Mouse (Mus musculus): Measurements from ENCODE around the gene Dhx16. TPM values are rescaled to one million over a fixed set of nuclear protein-coding genes. Genes with fewer than 3 reads are reported as not detected.
A peak's percentile ranks its signal among the peaks of the same experiment; 100 is the strongest.

The Dhx16 gene
- 42.4 TPM for polyA plus RNA-seq (2012; fragmentation: generic; extraction: Trizol)
- long read RNA-seq, experiment 1, transcript Dhx16-201 (20 exons, 3,351 nt), result major isoform, 13 of 22 reads
- long read RNA-seq, experiment 1, partial matches to known transcripts, result 7 of 22 reads
- long read RNA-seq, experiment 1, other reads (novel, unspliced or antisense), result 2 of 22 reads
- long read RNA-seq, experiment 2, transcript Dhx16-201 (20 exons, 3,351 nt), result major isoform, 527 of 612 reads
- long read RNA-seq, experiment 2, partial matches to known transcripts, result 4 of 612 reads
- long read RNA-seq, experiment 2, other reads (novel, unspliced or antisense), result 81 of 612 reads

DNA sequence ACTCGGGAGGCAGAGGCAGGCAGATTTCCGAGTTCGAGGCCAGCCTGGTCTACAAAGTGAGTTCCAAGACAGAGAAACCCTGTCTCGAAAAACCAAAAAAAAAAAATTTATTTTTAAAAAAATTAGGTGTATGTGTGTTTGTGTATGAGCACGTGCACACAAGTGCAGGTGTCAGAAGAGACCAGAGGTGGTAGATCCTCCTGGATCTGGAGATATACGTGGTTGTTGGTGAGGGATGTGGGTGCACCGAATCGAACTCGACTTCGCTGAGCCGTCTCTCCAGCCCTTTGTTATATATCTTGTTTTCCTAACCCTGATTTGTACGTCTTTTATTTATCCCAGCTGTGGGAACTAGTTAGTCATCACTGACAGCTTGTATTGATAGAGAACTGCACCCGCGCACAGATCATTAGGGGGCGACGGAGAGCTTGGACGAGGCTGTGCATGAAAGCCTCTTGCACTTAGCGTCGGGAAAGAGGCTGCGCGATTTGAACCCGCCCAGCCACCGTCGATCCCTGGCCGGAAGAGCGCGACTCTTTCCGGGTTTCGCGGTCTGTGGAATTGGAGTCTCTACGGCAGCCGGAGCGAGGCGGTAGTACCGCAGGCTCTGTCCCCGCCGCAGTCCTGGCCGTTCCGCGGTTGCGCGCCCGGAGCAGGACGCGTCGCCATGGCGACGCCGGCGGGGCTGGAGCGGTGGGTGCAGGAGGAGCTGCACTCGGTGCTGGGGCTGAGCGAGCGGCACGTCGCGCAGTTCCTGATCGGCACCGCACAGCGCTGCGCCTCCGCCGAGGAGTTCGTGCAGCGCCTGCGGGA lies at the start of gene Dhx16:
Dhx16 (plus strand) TSS at position 575 of the 813 bp plus-strand sequence.
- TF ChIP-seq MAX (IDR thresholded peaks at IDR 0.05) (no peak), USF1 (IDR thresholded peaks at IDR 0.05; ENCODE audit: low read depth) (no peak), MYOD1 (IDR thresholded peaks at IDR 0.05; ENCODE audit: control insufficient read depth, insufficient read length, low read depth) (no peak), CEBPB (IDR thresholded peaks at IDR 0.05; ENCODE audit: low read depth) (no peak), CTCF (IDR thresholded peaks at IDR 0.05; ENCODE audit: control insufficient read depth, insufficient read depth, insufficient read length) (no peak), MYOG (IDR thresholded peaks at IDR 0.05; ENCODE audit: control insufficient read depth, extremely low read depth, insufficient read length) (no peak), FOSL1 (IDR thresholded peaks at IDR 0.05; ENCODE audit: insufficient read depth, low read length, poor library complexity, severe bottlenecking) (no peak)
- Histone ChIP-seq H3K36me3 (ENCODE audit: control insufficient read depth, insufficient read depth) (peaks cover 37% of the 10 kb centered on the region), H3ac (ENCODE audit: control insufficient read depth, insufficient read length, low read depth) (peak within 1 kb of the TSS; percentile 100)

GRCm38 (mm10) chr17:35832400-35833238 lies 47.0 kb upstream of the Dhx16 start:
- Histone ChIP-seq H3K79me2 (ENCODE audit: control insufficient read depth, insufficient read depth) (peaks cover 42% of the 10 kb centered on the region), H3K36me3 (ENCODE audit: control insufficient read depth, insufficient read depth) (peaks cover 41% of the 10 kb centered on the region), H3K4me3 (ENCODE audit: insufficient read depth, poor library complexity, severe bottlenecking) (no peak overlapping the region), H3ac (ENCODE audit: control insufficient read depth, insufficient read length, low read depth) (no peak overlapping the region), H3K79me3 (ENCODE audit: low read depth) (peaks cover 38% of the 10 kb centered on the region), H3K27me3 (ENCODE audit: control insufficient read depth, insufficient read depth, insufficient read length) (no peaks in the 10 kb centered on the region)
- TF ChIP-seq CTCF (IDR thresholded peaks at IDR 0.05; ENCODE audit: control insufficient read depth, insufficient read depth, insufficient read length) (no peak), MYOD1 (IDR thresholded peaks at IDR 0.05; ENCODE audit: control insufficient read depth, insufficient read length, low read depth) (no peak), MYOG (IDR thresholded peaks at IDR 0.05; ENCODE audit: control insufficient read depth, extremely low read depth, insufficient read length) (no peak), CEBPB (IDR thresholded peaks at IDR 0.05; ENCODE audit: low read depth) (no peak), USF1 (IDR thresholded peaks at IDR 0.05; ENCODE audit: low read depth) (no peak), FOSL1 (IDR thresholded peaks at IDR 0.05; ENCODE audit: insufficient read depth, low read length, poor library complexity, severe bottlenecking) (no peak), MAX (IDR thresholded peaks at IDR 0.05) (no peak)

More for the DNA sequence above, at the start of gene Dhx16:
- peak within 1 kb of the TSS; percentile 96 for H3K4me3 ChIP-seq (ENCODE audit: insufficient read depth, poor library complexity, severe bottlenecking)
- H3K79me3 ChIP-seq (ENCODE audit: low read depth), result peaks cover 18% of the 10 kb centered on the region
- no peaks in the 10 kb centered on the region for H3K27me3 ChIP-seq (ENCODE audit: control insufficient read depth, insufficient read depth, insufficient read length)
- peaks cover 32% of the 10 kb centered on the region for H3K79me2 ChIP-seq (ENCODE audit: control insufficient read depth, insufficient read depth)

- no peak for TF ChIP-seq MYOD1 (IDR thresholded peaks at IDR 0.05; ENCODE audit: control insufficient read depth, insufficient read length, low read depth)
- TF ChIP-seq MAX (IDR thresholded peaks at IDR 0.05), result no peak
- H3K36me3 ChIP-seq (ENCODE audit: control insufficient read depth, insufficient read depth), result peaks cover 36% of the 10 kb centered on the region
These were observed 46.3 kb upstream of the Dhx16 start for GRCm38 (mm10) chr17:35833239-35833751.

GRCm38 (mm10) chr17:35833894-35834293 lies 45.7 kb upstream of the Dhx16 start:
- H3ac ChIP-seq (ENCODE audit: control insufficient read depth, insufficient read length, low read depth), result no peak overlapping the region
- TF ChIP-seq CTCF (IDR thresholded peaks at IDR 0.05; ENCODE audit: control insufficient read depth, insufficient read depth, insufficient read length), result no peak
- TF ChIP-seq MYOG (IDR thresholded peaks at IDR 0.05; ENCODE audit: control insufficient read depth, extremely low read depth, insufficient read length), result no peak
- no peak for TF ChIP-seq USF1 (IDR thresholded peaks at IDR 0.05; ENCODE audit: low read depth)
- peaks cover 36% of the 10 kb centered on the region for H3K36me3 ChIP-seq (ENCODE audit: control insufficient read depth, insufficient read depth)
- H3K79me3 ChIP-seq (ENCODE audit: low read depth), result peaks cover 44% of the 10 kb centered on the region
- H3K79me2 ChIP-seq (ENCODE audit: control insufficient read depth, insufficient read depth), result peaks cover 48% of the 10 kb centered on the region
- no peak overlapping the region for H3K4me3 ChIP-seq (ENCODE audit: insufficient read depth, poor library complexity, severe bottlenecking)
- no peaks in the 10 kb centered on the region for H3K27me3 ChIP-seq (ENCODE audit: control insufficient read depth, insufficient read depth, insufficient read length)

More at GRCm38 (mm10) chr17:35833239-35833751, 46.3 kb upstream of the Dhx16 start:
- H3K4me3 ChIP-seq (ENCODE audit: insufficient read depth, poor library complexity, severe bottlenecking), result no peak overlapping the region
- H3K79me3 ChIP-seq (ENCODE audit: low read depth), result peaks cover 40% of the 10 kb centered on the region
- H3K27me3 ChIP-seq (ENCODE audit: control insufficient read depth, insufficient read depth, insufficient read length), result no peaks in the 10 kb centered on the region
- H3K79me2 ChIP-seq (ENCODE audit: control insufficient read depth, insufficient read depth), result peaks cover 48% of the 10 kb centered on the region
- no peak overlapping the region for H3ac ChIP-seq (ENCODE audit: control insufficient read depth, insufficient read length, low read depth)

DNA sequence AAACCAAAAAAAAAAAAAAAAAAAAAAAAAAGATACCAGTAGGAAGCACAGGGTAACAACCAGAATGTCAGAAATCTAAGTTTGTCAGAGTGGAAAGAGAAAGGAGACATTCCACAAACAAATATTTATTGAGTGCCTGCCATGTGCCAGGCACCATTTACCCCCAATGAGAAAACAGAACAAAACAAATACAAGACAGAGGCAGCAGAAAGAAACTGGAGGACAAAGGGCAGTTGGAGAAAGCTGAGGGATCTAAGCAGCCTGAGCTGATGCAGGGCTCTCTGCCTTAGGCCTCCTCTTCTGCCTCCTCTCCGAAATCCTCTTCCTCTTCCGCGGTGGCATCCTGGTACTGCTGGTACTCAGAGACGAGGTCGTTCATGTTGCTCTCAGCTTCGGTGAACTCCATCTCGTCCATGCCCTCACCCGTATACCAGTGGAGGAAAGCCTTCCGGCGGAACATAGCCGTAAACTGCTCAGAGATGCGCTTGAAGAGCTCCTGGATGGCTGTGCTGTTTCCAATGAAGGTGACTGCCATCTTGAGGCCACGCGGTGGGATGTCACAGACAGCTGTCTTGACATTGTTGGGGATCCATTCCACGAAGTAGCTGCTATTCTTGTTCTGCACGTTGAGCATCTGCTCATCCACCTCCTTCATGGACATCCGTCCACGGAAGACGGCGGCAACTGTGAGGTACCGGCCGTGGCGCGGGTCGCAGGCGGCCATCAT lies 44.8 kb upstream of the Dhx16 start:
- no peak for TF ChIP-seq USF1 (IDR thresholded peaks at IDR 0.05; ENCODE audit: low read depth)
- no peak for TF ChIP-seq CEBPB (IDR thresholded peaks at IDR 0.05; ENCODE audit: low read depth)
- TF ChIP-seq MAX (IDR thresholded peaks at IDR 0.05), result no peak
- TF ChIP-seq MYOG (IDR thresholded peaks at IDR 0.05; ENCODE audit: control insufficient read depth, extremely low read depth, insufficient read length), result no peak
- no peak for TF ChIP-seq CTCF (IDR thresholded peaks at IDR 0.05; ENCODE audit: control insufficient read depth, insufficient read depth, insufficient read length)
- TF ChIP-seq MYOD1 (IDR thresholded peaks at IDR 0.05; ENCODE audit: control insufficient read depth, insufficient read length, low read depth), result no peak
- TF ChIP-seq FOSL1 (IDR thresholded peaks at IDR 0.05; ENCODE audit: insufficient read depth, low read length, poor library complexity, severe bottlenecking), result no peak
- peaks cover 36% of the 10 kb centered on the region for H3K36me3 ChIP-seq (ENCODE audit: control insufficient read depth, insufficient read depth)
- no peaks in the 10 kb centered on the region for H3K27me3 ChIP-seq (ENCODE audit: control insufficient read depth, insufficient read depth, insufficient read length)

More for the DNA sequence above, 44.8 kb upstream of the Dhx16 start:
- Histone ChIP-seq H3ac (ENCODE audit: control insufficient read depth, insufficient read length, low read depth) (peak overlapping the region; percentile 25), H3K4me3 (ENCODE audit: insufficient read depth, poor library complexity, severe bottlenecking) (peak overlapping the region; percentile 94), H3K79me3 (ENCODE audit: low read depth) (peaks cover 44% of the 10 kb centered on the region), H3K79me2 (ENCODE audit: control insufficient read depth, insufficient read depth) (peaks cover 57% of the 10 kb centered on the region)

Measured in C2C12 (cell line).